Mouse (Mus musculus) monocyte, adult 2 months (primary cell): ENCODE data around the gene Fstl3.
A peak's percentile ranks its signal among the peaks of the same experiment; 100 is the strongest.

Experiments
- DNase-seq, 2 experiments: peaks; one replicate each; pipeline ENCODE4 v3.0.0; 2022; ENCODE audit warnings: low spot score in 2 of 2, low read depth in 1 of 2

Gene Fstl3

DNA sequence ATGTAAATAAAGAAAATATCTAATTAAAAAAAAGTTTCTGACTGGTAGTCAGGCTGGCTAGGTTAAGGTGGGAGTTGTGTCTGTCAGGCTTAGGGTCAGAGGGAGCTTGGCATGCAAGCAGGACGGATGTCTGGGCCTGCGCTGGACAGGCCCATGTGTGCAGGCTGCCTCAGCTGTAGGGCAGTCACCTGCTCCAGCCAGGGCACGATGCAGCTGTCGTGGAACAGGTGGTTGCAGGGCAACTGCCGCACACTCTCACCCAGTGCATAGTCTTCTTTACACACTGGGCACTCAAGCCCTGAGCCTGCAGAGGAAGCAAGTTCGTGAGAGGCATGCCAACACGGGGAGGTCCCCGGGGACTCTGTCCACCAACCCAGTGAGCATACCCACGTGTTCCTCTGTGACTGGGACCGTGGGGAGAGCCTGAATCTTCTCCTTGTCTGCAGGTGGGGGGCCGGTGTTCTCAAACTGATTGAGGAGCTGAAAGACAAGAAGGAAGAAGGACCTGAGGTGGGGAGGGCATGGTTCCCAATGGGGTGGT is 16.4 kb upstream of the Fstl3 start:
- DNase-seq, result no peak

DNA sequence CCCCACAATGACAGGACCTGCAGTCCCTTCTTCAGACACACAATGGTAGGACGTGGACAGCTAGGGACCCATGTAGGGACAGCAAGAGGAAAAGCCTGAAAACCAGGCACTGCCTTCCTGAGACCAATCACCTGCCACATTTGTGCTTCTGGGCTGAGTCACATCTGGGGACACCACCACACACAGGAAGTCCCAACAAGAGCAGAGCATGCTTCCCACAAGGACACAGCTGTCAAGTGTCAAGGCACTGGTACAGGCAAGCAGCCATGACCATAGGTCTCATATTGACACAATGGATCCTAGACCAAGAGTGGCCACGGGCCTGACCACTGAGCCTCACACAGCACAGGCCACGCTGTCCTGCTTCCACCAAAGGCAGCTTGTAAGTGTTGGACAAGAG is 14.2 kb upstream of the Fstl3 start:
- DNase-seq, result no peak

DNA sequence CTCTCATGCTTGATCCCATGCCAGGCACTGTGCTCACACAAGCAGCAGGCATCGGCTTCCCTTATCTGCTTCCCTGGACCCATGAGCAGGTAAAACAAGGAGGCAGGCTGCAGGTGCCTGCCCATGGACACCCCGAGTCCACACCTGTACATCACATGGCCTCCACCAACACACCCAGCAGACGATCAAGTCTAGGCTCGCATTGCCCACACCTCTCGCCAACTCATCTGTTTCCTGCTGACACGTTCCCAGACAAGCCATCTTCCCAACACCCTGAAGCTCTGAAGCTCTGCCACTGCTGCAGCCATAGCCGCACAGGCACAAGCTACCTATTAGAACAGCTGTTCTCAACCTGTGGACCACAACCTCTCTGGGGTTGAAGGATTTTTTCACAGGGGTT is 12.8 kb upstream of the Fstl3 start:
- DNase-seq, result no peak

DNA sequence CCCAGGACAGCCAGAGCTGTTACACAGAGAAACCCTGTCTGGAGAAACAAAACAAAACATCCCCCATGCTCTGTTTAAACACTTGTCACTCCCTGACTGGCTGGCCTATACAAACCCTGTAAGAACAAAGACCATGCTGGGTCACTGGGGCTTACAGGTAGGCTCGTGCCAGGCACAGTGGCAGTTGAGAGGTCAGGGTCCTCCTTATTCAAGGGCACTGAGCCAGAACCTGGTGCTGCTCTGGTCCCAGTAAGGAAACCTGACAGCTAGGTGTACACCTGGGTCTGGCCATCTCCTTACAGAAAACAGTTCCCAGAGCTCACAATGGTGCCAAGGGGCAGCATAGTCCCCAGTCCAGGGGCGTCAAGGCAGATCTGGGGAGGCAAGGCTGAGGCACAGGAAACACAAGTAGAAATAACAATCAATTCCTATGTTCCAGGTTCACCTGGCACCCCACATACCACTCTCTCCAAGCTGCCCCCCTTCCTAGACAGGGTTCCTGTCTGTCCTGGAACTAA is 11.8 kb upstream of the Fstl3 start:
- DNase-seq, result no peak

DNA sequence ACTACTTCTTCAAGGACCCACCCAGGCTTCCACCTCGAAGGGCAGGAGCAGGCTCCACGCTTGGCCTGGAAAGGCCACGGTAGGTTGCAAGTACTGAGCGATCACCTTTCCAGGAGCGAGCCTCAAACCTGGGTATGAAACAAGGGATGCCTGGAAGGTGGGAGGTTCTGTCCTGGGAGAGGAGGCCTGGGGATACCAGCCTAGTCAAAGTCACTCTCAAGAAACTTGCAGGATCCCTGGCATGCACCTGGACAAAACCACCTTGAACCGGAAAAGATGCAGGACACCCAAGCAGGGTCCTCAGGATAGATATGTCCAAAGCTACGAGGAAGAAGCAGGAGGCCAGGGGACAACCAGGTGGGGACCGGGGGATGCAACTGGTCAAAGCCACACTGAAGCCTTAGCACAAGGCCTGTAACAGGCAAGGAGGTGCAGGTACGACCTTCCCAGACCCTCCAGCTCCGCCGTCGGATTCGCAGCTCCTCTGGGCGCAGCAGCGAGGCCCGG is 11.0 kb upstream of the Fstl3 start:
- no peak for DNase-seq

DNA sequence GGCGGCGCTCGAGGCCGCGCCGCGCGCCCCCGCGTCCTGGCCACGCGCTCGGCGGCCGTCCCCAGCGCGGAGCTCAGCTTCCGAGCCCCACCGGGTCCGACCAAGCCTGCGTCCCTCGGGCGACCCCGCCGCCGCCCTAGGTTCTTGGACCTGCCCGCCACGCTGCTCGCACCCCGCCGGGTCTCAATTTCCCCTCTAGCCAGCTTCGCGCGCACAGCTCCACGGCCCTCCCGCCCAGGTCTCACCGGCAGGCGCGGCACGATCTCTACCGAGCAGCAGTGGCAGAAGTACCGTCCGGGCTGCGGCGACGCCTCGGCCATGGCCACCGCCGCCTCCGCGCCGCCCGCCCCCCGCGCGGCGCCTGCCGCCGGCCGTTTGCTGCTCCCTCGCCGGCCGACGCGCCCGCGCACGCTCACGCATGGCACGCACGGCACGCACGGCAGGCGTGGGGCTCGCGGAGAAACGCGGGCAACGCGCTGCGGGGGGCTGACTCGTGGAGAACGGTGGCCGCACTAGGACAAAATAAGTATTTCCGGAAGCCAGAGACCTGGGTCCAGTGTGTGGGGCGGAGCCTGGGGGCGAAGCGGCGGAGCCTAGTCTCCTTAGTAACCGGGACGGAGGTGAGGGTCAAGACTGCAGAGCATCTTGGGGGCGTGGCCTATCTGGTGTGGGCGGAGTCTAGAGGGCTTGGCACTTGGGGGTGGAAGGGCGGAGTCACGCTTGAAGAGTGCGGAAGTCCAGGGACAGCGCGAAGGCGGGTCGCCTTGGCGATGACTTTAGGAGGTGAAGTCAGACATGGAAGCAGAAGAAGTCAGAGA is 10.4 kb upstream of the Fstl3 start, which contains the start of gene Rnf126:
TSS of gene Rnf126 (minus strand) at position 445 of the 818 bp plus-strand sequence.
- peak; percentile 99 to 100 for DNase-seq

DNA sequence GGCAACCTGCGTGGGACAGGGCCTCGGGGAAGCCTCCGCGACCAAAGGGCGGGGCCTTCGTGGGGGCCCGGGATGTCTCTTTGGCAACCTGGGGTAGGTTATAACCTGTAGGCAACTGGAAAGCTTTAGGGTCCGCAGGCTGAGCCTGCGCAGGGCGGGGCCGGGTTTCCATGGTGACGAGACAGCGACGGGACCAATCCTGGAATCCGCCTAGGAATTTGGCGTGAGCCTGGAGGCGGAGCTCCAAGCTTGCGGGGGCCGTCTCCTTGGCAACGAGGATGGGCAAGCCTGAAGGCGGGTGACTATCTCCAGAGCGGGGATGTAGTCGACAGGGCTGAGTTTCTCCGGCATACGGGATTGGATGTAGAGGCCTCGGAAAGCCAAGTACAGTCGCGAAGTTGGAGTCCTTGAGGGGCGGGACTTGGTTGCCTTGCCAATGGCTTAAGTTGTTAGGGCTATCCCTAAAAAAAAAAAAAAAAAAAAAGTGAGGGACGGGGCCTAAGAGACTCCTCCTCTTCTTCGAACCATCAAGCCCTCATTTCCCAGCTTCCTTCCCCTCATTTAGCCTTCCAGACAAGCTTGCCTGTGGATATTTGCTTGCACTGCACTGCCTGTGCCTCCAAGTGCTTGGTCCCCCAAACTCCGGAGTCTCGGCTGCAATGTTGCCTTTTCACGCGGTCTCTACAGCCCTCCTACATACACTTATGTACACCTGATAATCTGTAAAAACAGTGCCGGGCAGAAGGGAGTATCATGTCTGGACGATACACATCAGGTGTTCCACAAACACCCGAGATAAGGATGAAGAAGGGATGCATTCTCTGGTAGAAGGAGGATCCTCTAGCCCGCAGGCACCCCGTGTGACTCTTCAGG is 9.5 kb upstream of the Fstl3 start:
- DNase-seq, result peak; percentile 36 to 42

DNA sequence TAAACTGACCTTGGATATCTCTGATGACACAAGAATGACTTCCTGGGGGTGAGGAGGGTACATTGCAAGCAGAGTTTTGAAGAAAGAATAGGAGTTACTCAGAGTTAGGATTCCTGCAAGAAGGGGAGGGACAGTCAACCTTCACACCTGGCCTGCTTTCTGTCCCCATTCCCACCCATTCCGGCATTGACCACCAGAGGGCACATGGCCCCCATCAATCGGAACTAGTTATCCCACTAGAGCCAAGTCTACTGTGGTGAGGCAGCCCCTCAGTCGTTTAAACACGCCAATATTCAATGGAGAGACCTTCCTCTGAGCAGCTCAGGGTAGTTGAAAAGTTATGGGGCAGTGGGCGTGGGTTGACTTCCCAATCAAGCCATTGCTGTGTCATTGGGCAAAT is 8.7 kb upstream of the Fstl3 start:
- no peak for DNase-seq

DNA sequence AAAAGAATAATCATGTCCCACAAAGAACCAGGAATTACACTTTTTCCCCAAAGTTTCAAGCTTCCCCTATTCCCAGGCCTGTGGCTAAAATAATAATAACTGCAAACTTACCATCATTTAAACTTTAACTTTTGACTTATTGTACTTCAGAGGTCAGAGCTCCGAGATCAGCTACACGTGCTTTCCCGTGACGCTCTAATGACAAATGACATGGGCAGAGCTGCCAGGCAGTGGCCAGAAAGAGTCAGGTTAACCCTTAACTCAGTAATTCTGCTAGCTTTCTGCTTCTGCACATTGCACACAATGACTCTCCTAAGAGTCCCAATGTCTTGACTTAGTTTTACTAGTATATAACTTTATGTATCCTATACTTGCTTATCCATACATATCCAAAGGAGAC is 7.7 kb upstream of the Fstl3 start:
- no peak for DNase-seq

DNA sequence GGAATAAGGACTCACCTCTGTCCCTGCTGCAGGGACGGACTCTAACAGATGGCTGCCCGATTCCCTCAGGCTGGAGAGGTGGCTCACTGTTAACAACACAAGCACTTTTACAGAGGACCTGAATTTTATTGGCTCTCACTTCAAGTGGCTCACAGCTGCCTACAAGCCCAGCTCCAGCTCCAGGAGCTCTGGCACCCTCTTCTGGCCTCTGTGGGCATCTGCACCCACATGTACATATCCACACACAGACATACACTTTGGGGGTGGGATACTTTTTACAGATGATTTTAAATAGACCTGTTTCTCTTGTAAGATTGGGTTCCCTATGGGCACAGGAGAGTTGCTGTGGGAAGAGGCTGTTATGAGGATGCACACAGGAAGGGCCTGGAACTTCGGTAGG is 4.8 kb upstream of the Fstl3 start:
- no peak for DNase-seq

DNA sequence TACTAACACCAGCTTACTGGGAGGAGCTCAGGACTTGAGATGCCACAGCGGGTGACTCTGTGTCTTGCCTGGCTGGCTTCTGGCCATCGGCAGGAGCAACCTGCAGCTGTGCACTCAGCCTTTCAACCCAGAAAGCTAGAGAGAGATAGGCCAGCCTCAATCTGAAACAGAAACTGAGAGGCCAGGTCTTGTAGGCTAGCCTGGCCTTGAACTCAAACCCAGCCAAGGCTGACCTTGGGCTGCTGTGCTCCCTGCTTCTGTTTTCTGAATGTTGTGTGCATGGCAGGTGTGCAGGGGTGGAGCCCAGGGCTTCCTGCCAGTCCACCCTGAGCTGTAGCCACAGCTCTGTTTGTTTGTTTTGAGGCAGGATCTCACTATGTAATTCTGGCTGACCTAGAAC is 3.9 kb upstream of the Fstl3 start:
- no peak for DNase-seq

DNA sequence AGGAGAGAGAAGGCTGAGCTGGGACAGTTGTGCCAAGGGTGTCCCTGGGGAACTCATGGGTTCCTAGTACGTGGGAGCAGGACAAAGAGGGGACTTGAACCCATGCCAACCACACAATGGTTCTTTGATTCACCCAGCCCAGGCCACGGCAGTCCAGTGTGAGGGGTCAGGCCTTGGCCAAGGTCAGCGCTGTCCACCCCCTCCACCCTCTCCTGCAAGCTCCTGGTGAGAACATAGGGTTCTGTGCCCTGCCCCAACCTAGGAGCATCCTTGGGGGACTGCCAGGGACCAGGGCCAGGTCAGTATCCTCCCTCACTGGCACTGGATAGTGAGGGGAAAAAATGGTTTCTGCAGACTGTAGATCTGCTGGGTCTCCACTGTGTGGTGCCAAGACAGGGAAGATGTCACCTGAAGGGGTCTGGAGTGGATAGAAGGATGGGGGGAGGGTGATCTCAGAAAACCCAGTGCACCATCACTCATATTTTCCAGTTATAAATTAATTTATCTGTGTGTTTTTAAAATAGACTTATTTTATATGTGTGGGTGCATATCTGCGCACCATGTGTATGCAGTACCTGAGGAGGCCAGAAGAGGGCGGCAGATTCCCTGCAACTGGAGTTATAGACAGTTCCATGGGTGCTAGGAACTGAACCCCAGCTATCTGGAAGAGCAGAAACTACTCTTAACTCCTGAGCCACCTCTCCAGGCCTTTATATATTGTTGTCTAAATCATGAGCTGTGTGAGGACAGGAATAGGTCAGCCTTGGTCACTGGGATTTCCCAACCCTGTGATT is 2.4 kb upstream of the Fstl3 start:
- no peak for DNase-seq

DNA sequence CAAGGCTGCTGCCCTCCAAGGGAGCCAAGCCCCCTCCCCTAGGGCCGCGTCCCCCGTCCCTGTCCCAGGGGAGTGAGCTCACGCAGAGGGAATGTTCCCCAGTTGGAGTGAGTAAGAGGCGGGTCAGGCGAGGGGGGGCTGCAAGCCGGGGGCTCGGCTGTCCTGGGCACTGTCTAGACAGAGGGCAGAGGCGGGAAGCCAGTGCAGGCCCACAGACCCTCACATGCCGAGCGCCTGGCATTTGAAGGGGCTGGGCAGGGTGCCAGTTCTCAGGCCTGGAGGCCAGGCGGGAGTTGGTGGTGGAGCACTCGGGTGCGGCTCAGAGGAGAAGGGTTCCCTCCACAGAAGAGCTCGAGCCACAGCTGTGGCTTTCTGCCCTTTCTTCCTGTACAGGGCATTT is 934 bp downstream of the Fstl3 start:
- DNase-seq, result no peak

DNA sequence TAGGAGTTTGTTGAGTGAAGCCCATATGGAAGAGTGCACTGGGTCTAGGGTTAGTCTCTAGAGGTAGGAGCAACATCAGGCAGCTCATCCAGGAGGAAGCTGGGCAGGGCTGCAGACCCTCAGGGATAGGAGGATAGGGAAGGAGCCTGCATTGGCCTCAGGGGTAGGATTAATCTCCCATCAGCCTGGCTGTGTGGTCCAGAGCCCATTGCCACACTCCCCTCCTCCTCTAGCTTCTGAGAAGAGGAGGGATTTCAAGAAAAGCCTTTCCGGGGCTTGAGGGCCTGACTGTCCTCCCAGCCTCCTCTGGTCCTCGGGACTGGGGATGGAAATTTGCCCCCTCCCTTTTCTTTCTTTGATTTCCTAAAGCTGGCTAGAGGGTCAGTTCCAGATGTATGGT is 2.1 kb downstream of the Fstl3 start:
- DNase-seq, result no peak

DNA sequence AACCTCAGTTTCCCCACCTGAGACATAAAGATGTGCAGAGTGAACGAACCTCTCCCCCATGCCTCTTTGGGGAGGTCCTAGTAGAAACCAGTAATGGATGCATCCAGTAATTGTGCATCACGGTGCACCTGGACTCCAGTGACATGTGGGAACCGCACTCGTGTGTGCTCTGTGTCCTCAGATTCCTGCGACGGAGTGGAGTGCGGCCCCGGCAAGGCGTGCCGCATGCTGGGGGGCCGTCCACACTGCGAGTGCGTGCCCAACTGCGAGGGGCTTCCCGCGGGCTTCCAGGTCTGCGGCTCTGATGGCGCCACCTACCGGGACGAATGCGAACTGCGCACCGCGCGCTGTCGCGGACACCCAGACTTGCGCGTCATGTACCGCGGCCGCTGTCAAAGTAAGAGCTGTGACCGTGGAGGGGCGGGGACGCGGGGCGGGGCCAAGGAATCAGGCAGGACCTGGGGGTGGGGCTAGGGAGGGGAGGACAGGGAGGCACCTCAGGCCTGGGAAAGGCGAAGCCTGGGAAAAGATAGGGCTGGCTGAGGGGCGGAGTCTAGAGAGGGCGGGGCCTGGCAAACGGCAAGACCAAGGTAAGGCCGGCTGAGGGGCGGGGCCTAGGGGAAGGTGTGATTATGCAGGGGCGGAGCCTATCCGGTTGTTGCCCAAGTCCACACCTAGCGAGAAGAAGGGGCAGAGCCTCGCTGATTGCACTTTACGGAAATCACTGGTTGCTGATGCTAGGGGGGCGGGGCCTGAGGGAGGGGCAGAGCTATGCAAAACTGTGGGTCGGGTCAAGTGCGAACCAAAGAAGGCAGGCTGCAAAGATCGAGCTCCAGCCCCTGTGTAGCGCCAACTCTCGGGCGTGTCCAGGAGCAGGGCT is 3.0 kb downstream of the Fstl3 start:
- peak; percentile 92 to 93 for DNase-seq

DNA sequence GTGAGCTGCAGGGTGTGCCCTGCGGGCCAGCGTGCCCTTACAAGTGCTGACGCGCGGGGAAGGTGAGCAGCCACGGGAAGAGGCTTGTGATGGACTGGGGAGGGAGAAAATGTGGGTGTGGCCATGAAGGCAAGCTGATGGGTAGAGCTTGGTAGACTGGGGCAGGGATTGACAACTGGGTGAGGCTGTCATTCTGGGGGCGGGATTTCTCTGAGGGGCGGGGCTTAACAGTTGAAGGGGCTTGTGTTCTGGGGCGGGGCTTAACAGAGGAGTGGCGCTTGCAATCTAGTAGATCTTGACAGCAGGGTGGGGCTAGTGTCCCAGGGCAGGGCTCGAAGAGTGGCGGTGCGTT is 3.6 kb downstream of the Fstl3 start:
- DNase-seq, result no peak

DNA sequence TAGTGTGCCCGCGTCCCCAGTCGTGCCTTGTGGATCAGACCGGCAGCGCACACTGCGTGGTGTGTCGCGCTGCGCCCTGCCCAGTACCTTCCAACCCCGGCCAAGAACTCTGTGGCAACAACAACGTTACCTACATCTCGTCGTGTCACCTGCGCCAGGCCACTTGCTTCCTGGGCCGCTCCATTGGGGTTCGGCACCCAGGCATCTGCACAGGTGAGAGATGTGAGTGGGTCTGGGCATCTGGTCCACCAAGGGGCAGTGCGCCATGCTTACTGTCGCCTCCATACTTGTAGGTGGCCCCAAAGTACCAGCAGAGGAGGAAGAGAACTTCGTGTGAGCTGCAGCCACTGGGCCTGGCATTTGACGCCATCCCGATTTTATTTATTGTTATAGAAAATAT is 4.1 kb downstream of the Fstl3 start:
- no peak for DNase-seq

DNA sequence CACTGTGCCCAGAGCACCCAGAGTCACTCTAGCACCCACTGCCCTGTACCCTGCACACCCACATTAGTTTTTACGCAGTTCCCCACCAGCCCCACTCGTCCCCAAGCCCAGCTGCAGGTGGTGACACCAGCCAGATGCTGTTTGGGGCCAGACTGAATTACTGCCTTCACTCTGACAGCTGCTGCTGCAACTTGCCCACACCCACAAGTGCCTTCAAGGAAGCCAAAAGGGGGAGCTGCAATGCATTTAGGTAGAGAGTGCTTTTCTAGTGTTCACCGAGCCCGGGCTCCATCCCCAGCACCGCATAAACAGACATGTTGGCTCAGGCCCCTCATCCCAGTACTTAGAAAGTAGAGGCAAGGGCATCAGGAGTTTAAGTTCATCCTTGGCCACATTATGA is 4.9 kb downstream of the Fstl3 start:
- DNase-seq, result no peak

DNA sequence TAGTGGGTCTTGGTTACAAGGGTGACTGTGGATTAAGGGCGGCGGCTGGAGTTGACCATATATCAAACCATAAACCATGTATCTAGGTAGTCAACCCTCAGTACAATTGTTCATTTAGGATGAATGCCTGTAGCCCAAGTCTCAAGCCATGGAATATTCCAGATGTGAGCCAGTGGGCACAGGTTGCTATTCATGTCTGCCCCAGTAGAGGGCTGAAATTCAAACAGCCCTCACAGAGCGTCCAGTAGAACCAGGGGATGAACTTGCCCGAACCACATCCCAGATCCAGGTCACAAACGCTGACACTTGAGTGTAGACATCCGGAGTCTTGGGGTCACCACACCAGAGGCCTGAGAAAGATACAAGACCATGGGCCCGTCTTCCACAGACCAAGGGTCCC is 6.0 kb downstream of the Fstl3 start:
- no peak for DNase-seq
